Mouse (Mus musculus) forebrain, embryonic 15.5 days (tissue): Measurements from ENCODE around the gene Sugct. TPM values are rescaled to one million over a fixed set of nuclear protein-coding genes. Genes with fewer than 3 reads are reported as not detected.

Experiments used
- ATAC-seq: fragments of 200-750 bp; cut with Nextera tagmentation; replicated peaks from 2 replicates; pipeline ENCODE4 v1.8.0; 2017; ENCODE audit warnings: mild to moderate bottlenecking, moderate TSS enrichment, moderate library complexity
- H3K27ac ChIP-seq: fragments of 300-500 bp; sonication (generic); replicated peaks from 2 replicates; pipeline ENCODE4 v1.5.1; 2015; ENCODE audit warnings: mild to moderate bottlenecking, inconsistent platforms
- H3K27me3 ChIP-seq: fragments of 300-500 bp; sonication (generic); 2 replicates; pipeline ENCODE4 v1.6.1; 2015; ENCODE audit warnings: inconsistent platforms
- H3K36me3 ChIP-seq: fragments of 300-500 bp; sonication (generic); 2 replicates; pipeline ENCODE4 v1.6.1; 2015; ENCODE audit warnings: mild to moderate bottlenecking, inconsistent platforms
- H3K4me1 ChIP-seq: fragments of 300-500 bp; sonication (generic); 2 replicates; pipeline ENCODE4 v1.6.1; 2015; ENCODE audit warnings: inconsistent platforms
- H3K4me2 ChIP-seq: fragments of 300-500 bp; sonication (generic); replicated peaks from 2 replicates; pipeline ENCODE4 v1.6.1; 2015; ENCODE audit warnings: mild to moderate bottlenecking, inconsistent platforms
- H3K4me3 ChIP-seq: fragments of 300-500 bp; sonication (generic); 2 replicates; pipeline ENCODE4 v1.5.1; 2015; ENCODE audit warnings: mild to moderate bottlenecking, inconsistent platforms
- H3K9ac ChIP-seq: fragments of 300-500 bp; sonication (generic); replicated peaks from 2 replicates; pipeline ENCODE4 v1.6.1; 2015; ENCODE audit warnings: mild to moderate bottlenecking, inconsistent platforms
- H3K9me3 ChIP-seq: fragments of 300-500 bp; sonication (generic); 2 replicates; pipeline ENCODE4 v1.6.1; 2016; ENCODE audit warnings: inconsistent platforms
- WGBS: fragments of 180-500 bp; shearing (Covaris S2); methylation state at CpG from one replicate; pipeline ENCODE4 v1.1.7; 2015; ENCODE audit warnings: mixed read lengths; 5-methylcytosine and 5-hydroxymethylcytosine counted together
- polyA plus RNA-seq: library from polyadenylated mRNA; unstranded; fragments of >200 nt; fragmentation: Nextera tagmentation; extraction: Ambion mirVana; gene quantifications from 2 replicates; pipeline ENCODE4 v1.2.1, GENCODE M21; 2015

Gene Sugct
- polyA plus RNA-seq, 1 experiment from 2014 or later: 2.4 TPM

GRCm38 (mm10) chr13:16995321-16995720 is 700.0 kb downstream of the Sugct start:
- ATAC-seq: no peak
- WGBS: 83% methylated on average over 3 of the region's 3 CpGs
- H3K27me3 ChIP-seq: no peaks in the 10 kb centered on the region
- no peak overlapping the region for H3K4me3 ChIP-seq
- no peak overlapping the region for H3K9ac ChIP-seq
- no peak overlapping the region for H3K27ac ChIP-seq
- H3K36me3 ChIP-seq: no peaks in the 10 kb centered on the region
- no peaks in the 10 kb centered on the region for H3K9me3 ChIP-seq
- no peaks in the 10 kb centered on the region for H3K4me1 ChIP-seq
- H3K4me2 ChIP-seq: no peak overlapping the region

- 0 out of 2 replicates have a peak, but pooled peaks cover 6% of the 10 kb centered on the region for H3K4me1 ChIP-seq
- H3K9me3 ChIP-seq: no peaks in the 10 kb centered on the region
- 47% methylated on average over 6 of the region's 6 CpGs for whole genome bisulfite sequencing
- no peak overlapping the region for H3K4me3 ChIP-seq
- H3K27ac ChIP-seq: peak overlapping the region; percentile 31; the same call in 1 of the 2 replicates
- no peak overlapping the region for H3K9ac ChIP-seq
- peak; percentile 70 for ATAC-seq
- no peaks in the 10 kb centered on the region for H3K36me3 ChIP-seq
- H3K4me2 ChIP-seq: no peak overlapping the region
- H3K27me3 ChIP-seq: no peaks in the 10 kb centered on the region
Measured at GRCm38 (mm10) chr13:16977743-16978142, 717.6 kb downstream of the Sugct start.

GRCm38 (mm10) chr13:16971277-16971676 is 724.1 kb downstream of the Sugct start:
- no peak overlapping the region for H3K4me3 ChIP-seq
- H3K27me3 ChIP-seq: no peaks in the 10 kb centered on the region
- 86% methylated on average over 2 of the region's 2 CpGs for WGBS
- no peak overlapping the region for H3K9ac ChIP-seq
- no peak for ATAC-seq
- H3K27ac ChIP-seq: no peak overlapping the region
- H3K36me3 ChIP-seq: no peaks in the 10 kb centered on the region
- no peak overlapping the region for H3K4me2 ChIP-seq
- no peaks in the 10 kb centered on the region for H3K9me3 ChIP-seq
- no peaks in the 10 kb centered on the region for H3K4me1 ChIP-seq

GRCm38 (mm10) chr13:16968995-16969394 is 726.4 kb downstream of the Sugct start:
- no peak overlapping the region for H3K4me3 ChIP-seq
- no peaks in the 10 kb centered on the region for H3K9me3 ChIP-seq
- no peaks in the 10 kb centered on the region for H3K36me3 ChIP-seq
- 89% methylated on average over 5 of the region's 5 CpGs for WGBS
- H3K27me3 ChIP-seq: no peaks in the 10 kb centered on the region
- no peak overlapping the region for H3K4me2 ChIP-seq
- no peak overlapping the region for H3K9ac ChIP-seq
- H3K27ac ChIP-seq: no peak overlapping the region
- no peak for ATAC-seq
- no peaks in the 10 kb centered on the region for H3K4me1 ChIP-seq

GRCm38 (mm10) chr13:16964823-16965475 is 730.4 kb downstream of the Sugct start:
- Histone ChIP-seq H3K4me3 (no peak overlapping the region), H3K27ac (no peak overlapping the region), H3K9ac (no peak overlapping the region), H3K9me3 (no peaks in the 10 kb centered on the region), H3K27me3 (no peaks in the 10 kb centered on the region), H3K36me3 (no peaks in the 10 kb centered on the region), H3K4me2 (no peak overlapping the region), H3K4me1 (no peaks in the 10 kb centered on the region)
- ATAC-seq: peak; percentile 26; the same call in 1 of the 2 replicates
- 55% methylated on average over 4 of the region's 4 CpGs for WGBS

- Histone ChIP-seq H3K36me3 (no peaks in the 10 kb centered on the region), H3K9ac (no peak overlapping the region), H3K27ac (no peak overlapping the region), H3K4me1 (no peaks in the 10 kb centered on the region), H3K4me2 (no peak overlapping the region), H3K9me3 (no peaks in the 10 kb centered on the region), H3K27me3 (no peaks in the 10 kb centered on the region), H3K4me3 (no peak overlapping the region)
- WGBS: 85% methylated on average over 4 of the region's 4 CpGs
- ATAC-seq: no peak
Measured at GRCm38 (mm10) chr13:16952045-16952444, 743.3 kb downstream of the Sugct start.

GRCm38 (mm10) chr13:16939466-16939811 is 755.9 kb downstream of the Sugct start:
- Histone ChIP-seq H3K4me2 (no peak overlapping the region), H3K27me3 (no peaks in the 10 kb centered on the region), H3K4me1 (no peaks in the 10 kb centered on the region), H3K9me3 (no peaks in the 10 kb centered on the region), H3K4me3 (no peak overlapping the region), H3K27ac (no peak overlapping the region), H3K36me3 (no peaks in the 10 kb centered on the region), H3K9ac (no peak overlapping the region)
- ATAC-seq: no peak
- 88% methylated on average over 5 of the region's 5 CpGs for WGBS

GRCm38 (mm10) chr13:16938552-16939465 is 756.5 kb downstream of the Sugct start:
- Histone ChIP-seq H3K27ac (no peak overlapping the region), H3K9me3 (no peaks in the 10 kb centered on the region), H3K27me3 (no peaks in the 10 kb centered on the region), H3K4me2 (no peak overlapping the region), H3K4me3 (no peak overlapping the region), H3K9ac (no peak overlapping the region), H3K36me3 (no peaks in the 10 kb centered on the region), H3K4me1 (no peaks in the 10 kb centered on the region)
- WGBS: 93% methylated on average over 12 of the region's 12 CpGs
- ATAC-seq: no peak

GRCm38 (mm10) chr13:16937422-16938202 is 757.7 kb downstream of the Sugct start:
- no peaks in the 10 kb centered on the region for H3K9me3 ChIP-seq
- H3K9ac ChIP-seq: no peak overlapping the region
- H3K27ac ChIP-seq: no peak overlapping the region
- H3K4me2 ChIP-seq: no peak overlapping the region
- 70% methylated on average over 11 of the region's 11 CpGs for WGBS
- peak; percentile 68 for ATAC-seq
- H3K36me3 ChIP-seq: no peaks in the 10 kb centered on the region
- H3K4me1 ChIP-seq: no peaks in the 10 kb centered on the region
- no peaks in the 10 kb centered on the region for H3K27me3 ChIP-seq
- H3K4me3 ChIP-seq: no peak overlapping the region

GRCm38 (mm10) chr13:16935029-16935428 is 760.3 kb downstream of the Sugct start:
- no peaks in the 10 kb centered on the region for H3K4me1 ChIP-seq
- H3K9me3 ChIP-seq: no peaks in the 10 kb centered on the region
- H3K27me3 ChIP-seq: no peaks in the 10 kb centered on the region
- no peak overlapping the region for H3K4me2 ChIP-seq
- ATAC-seq: no peak
- H3K36me3 ChIP-seq: no peaks in the 10 kb centered on the region
- 74% methylated on average over 1 of the region's 1 CpGs for WGBS
- no peak overlapping the region for H3K27ac ChIP-seq
- H3K9ac ChIP-seq: no peak overlapping the region
- H3K4me3 ChIP-seq: no peak overlapping the region

GRCm38 (mm10) chr13:16933600-16933999 is 761.8 kb downstream of the Sugct start:
- H3K9me3 ChIP-seq: no peaks in the 10 kb centered on the region
- no peaks in the 10 kb centered on the region for H3K27me3 ChIP-seq
- no peaks in the 10 kb centered on the region for H3K4me1 ChIP-seq
- H3K36me3 ChIP-seq: no peaks in the 10 kb centered on the region
- no peak overlapping the region for H3K9ac ChIP-seq
- no peak overlapping the region for H3K4me3 ChIP-seq
- H3K4me2 ChIP-seq: no peak overlapping the region
- ATAC-seq: no peak
- no peak overlapping the region for H3K27ac ChIP-seq
- WGBS: 79% methylated on average over 4 of the region's 4 CpGs

GRCm38 (mm10) chr13:16921305-16921704 is 774.0 kb downstream of the Sugct start:
- ATAC-seq: no peak

More at GRCm38 (mm10) chr13:16921305-16921704, 774.0 kb downstream of the Sugct start:
- Histone ChIP-seq H3K4me1 (no peaks in the 10 kb centered on the region), H3K27ac (no peak overlapping the region), H3K4me3 (no peak overlapping the region), H3K36me3 (no peaks in the 10 kb centered on the region), H3K27me3 (no peaks in the 10 kb centered on the region), H3K9ac (no peak overlapping the region), H3K9me3 (no peaks in the 10 kb centered on the region), H3K4me2 (no peak overlapping the region)
- WGBS: 33% methylated on average over 4 of the region's 4 CpGs
